Mouse (Mus musculus): Measurements from ENCODE around the gene Mrap.

DNA sequence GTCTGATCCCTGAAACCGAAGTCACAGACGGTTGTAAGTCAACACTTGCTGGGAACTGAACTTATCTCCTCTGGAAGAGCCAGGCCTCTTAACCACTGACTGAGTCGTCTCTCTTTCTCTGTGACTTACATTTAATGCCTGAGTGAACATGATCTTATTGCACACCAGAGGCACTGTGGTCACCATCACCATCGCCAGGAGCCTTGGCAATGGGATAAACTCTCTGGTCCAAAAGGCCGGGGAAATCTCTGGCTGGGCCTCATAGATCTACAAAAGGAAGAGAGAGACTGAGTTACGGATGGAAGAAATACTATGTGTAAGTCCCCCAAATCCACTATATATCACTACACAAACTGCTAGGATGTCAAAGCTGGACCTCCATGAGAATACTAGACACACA lies 52.9 kb downstream of the Mrap start:
- TF ChIP-seq CTCF (IDR thresholded peaks at IDR 0.05; ENCODE audit: low read depth, low read length) (no peak), GATA1 (IDR thresholded peaks at IDR 0.05; ENCODE audit: borderline replicate concordance, low read length) (no peak), GATA2 (IDR thresholded peaks at IDR 0.05; ENCODE audit: borderline replicate concordance, low read depth, low read length) (no peak), TAL1 (conservative IDR thresholded peaks at IDR 0.05; ENCODE audit: low read depth, low read length) (no peak), POLR2AphosphoS5 (IDR thresholded peaks at IDR 0.05; ENCODE audit: insufficient replicate concordance, low read depth, low read length) (no peak)
